Mouse (Mus musculus) fibroblast of lung, adult 2 months (primary cell): ENCODE measurements around the gene Tmem50a.

Source experiments
- DNase-seq: peaks from one replicate; pipeline ENCODE4 v3.0.0-alpha.2; 2011; ENCODE audit warnings: low read depth

The Tmem50a gene

DNA sequence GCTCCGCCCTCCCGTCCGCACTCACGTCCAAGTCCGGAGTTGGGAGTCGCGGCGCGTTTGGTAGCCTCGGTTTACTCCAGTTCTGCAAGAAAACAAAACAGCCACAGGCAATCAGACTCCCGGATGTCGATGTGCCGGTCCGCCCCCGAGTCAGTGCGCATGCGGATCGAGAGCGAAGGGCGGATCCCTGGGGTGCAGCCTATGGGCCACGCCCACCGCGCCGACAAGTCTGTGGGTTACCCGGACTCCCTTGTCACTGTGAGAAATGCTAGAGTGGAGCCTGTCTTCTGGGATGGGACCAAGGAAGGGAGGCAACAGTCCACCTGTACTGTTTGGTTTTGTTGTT lies at the start of gene Tmem50a:
Gene Tmem50a, minus strand, starts transcription at position 161 of the 346 bp plus-strand sequence.
- peak; percentile 76 for DNase-seq

DNA sequence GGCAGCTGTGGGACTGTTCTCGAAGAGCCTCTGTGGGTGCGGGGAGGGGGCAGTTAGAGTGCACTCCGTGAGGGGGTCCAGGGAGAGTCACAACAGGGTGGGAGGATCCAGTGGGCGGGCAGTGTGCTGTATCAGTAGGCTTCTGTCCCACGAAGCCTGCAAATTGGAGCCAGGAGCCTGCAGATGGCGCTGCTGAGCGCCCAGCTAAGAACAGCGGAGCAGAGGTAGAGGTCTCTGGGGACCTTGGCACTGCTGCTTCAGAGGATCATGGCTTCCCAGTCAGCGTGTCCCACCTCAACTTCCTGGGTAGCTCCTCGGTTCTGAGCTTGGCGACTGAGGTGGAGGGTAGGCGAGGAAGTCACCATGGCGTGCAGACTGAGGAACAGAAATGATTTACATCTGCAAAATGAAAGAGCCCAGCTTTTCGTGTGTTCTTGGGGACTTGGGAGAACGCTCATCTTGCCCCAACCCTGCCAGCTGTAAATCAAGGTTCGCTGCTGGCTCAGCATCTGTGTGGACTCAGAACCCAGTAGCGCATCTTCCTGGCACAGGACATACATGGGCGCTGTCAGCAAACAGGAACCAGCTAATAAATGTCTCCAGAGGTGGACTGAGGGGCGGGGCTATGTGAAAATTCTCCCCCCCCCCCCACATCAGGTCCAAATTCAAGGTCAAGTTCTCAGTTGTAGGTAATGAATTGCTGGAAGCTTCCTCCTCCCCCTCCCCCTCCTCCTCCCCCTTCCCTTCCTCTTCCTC lies 48.4 kb upstream of the Tmem50a start:
- DNase-seq = no peak

GRCm38 (mm10) chr4:134956328-134956727 lies 41.5 kb upstream of the Tmem50a start:
- DNase-seq = no peak

- DNase-seq = no peak
Measured at GRCm38 (mm10) chr4:134955845-134956244, 41.0 kb upstream of the Tmem50a start.

DNA sequence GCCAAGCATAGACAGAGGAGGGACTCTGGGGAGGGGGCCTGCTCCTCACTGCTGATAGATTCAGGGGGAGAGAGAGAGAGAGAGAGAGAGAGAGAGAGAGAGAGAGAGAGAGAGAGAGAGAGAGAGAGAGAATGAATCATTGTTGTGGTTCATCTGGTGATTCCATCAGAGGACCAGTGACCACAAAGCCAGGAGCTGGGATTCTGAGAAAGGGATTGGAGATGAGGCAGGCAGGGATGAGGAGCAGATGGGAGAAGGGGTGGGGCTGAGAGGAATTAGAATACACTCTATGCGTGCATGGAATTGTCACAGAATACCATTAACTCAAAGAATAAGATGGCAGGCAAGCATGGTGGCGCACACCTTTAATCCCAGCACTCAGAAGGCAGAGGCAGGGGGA lies 40.4 kb upstream of the Tmem50a start:
- DNase-seq = no peak

- peak; percentile 38 for DNase-seq
Measured at GRCm38 (mm10) chr4:134954461-134954860, 39.6 kb upstream of the Tmem50a start.

DNA sequence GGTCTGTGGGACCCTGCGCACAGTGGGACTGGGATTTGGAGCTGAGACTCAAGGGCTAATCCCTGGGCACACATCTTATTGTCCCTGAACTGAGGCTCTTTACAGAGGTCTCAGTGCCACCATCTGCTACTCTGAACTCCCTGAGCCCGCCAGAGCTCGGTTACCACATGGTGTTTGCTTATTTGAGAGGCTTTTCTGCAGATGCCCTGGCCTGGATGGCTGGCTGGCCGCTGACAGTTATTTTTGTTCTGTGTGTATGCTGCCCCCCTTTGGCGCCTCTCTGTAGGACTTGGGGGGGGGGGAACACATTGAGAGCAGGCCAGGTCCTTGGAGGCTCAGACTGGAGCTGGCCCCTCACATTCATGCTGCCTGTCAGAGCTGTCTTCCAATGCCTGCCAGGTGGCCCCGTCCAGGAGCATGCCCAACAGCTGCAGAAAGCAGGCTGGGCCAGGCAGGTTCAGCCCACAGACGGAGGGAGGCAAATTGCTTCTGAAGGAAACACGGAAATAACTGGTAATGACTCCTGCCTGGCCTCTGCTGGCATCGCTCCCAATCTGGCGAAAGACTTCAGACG lies 35.8 kb upstream of the Tmem50a start:
- DNase-seq = peak; percentile 87

DNA sequence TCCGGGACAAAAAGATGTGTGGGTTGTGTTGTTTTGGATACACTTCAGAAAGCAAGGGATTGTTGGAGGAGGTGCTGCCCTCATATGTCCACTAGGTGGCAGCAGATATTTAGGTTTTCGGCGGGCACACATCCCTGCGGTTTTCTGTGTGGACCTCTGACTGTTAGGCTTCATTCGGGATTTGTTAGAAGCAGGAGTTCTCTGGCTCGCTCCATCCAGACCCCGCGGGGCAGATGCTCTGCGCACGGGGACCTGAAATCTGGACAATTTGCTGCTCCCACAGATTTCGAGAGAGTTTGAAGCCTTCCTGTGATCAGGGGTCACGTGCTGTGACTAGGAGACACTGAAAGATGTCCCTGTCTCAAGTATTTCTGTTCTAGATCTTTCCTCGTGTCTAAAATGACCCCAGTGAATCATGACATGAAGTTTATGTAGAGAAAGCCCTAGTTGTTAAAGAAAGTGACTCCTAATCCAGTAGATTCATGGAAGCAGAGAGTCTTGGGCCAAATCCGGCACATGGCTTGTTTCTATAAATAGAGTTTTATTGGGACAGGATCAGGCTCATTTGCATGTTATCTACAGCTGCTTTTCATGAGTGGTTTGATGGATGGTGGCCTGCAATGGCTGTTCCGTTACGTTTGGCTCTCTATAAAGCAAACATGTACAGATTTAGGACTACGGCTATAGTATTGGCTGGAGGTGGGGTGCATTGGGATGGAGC lies 31.4 kb upstream of the Tmem50a start:
- no peak for DNase-seq

- no peak for DNase-seq
Measured at GRCm38 (mm10) chr4:134943758-134944538, 29.1 kb upstream of the Tmem50a start.

DNA sequence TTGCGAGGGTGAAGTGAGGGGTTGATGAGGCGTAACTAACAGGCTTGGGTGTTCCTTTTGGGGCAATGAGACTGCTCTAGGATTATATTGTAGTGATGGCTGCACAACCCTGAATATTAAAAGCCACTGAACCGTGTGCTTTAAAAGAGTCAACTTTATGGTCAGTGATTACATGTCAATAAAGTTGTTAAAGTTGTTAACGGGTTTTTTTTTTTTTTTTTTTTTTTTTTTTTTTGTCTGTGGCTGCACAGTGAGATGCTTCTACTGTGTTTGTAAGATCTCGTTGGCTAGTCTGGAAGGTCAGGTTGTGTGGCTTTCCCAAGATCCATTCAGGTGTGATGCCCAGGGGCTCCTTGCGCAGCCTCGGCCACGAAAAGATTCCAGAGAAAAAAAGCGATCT lies 25.1 kb upstream of the Tmem50a start:
- DNase-seq = no peak

DNA sequence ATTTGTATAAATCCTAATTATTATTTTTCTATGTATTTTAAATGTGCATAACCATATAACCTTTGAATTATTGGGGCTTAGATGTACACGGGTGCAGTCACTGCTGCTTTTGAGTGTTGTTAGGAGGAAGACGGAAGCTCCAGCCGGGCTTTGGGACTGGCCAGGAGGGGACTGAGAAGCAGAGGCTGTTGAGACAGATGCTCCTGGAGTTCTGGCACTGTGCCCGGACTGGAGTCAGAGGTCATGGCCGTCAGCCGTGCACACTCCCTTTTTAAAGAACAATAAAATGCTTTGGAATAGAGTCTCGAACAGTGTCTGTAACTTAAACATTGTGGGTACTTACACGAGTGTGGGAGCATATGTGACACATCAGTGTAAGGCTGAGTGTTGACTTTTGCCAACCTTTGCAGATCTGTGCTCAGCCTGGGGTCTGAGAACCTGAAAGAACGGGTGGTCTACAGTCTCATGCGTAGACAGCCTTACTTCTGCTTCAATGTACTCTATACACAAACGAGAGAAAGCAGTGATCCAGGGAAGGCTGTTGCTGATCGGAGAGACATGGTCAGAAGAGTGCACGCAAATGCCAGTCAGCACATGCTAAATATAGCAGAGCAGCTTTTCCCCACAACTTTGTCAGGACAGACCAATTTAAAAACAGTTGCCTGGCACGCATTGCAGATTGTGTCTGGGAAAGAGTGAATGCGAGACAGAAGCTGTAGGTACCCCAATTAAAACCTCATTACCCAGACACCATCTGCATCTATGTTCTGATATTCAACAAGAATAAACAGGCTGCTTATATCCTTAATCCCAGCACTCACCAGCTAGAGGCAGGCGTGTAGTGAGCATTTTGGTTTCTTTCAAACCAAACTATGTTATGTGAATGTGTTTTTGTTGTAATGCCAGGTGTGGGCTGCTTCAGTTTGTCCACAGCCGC lies 22.7 kb upstream of the Tmem50a start:
- DNase-seq = no peak

- peak; percentile 86 for DNase-seq
Measured at GRCm38 (mm10) chr4:134930684-134931481, 16.1 kb upstream of the Tmem50a start, which contains the start of gene Syf2. Gene Syf2 (plus strand): TSS chr4:134930898.

DNA sequence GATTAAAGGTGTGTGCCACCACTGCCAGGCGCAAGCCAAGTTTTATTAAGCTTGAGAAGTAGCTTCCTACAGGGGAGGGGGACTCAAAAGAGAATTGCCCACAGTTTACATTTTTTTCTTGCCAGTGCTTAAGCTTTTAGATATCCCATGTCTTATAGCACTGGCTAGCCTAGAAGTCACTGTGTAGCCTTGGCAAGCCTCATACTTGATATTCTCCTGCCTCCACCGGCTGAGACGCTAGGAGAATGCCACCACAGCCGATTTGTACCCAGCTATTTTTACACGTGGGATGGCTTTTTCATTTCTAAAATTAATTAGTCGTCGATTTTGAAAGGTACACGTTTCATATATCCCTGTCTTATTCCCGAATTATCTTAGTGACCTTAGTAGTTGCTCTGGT lies 15.4 kb upstream of the Tmem50a start:
- DNase-seq = no peak

DNA sequence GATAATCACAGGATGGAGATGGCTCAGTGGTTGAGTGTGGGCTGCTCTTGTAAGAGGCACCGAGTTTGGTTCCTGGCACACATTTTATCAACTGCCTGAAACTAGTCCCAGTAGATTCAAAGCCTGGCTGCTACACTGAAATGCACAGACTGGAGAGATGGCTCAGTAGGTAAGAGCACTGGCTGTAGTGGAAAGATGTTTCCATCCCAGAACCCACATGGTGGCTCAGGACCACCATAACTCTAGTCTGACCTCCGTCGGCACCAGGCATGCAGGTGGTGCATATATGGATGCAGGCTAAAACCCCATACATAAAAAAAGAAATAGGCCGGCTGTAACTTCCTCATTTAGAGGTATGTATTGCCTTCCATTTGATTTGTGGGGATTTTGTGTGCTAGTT lies 14.7 kb upstream of the Tmem50a start:
- DNase-seq = no peak

DNA sequence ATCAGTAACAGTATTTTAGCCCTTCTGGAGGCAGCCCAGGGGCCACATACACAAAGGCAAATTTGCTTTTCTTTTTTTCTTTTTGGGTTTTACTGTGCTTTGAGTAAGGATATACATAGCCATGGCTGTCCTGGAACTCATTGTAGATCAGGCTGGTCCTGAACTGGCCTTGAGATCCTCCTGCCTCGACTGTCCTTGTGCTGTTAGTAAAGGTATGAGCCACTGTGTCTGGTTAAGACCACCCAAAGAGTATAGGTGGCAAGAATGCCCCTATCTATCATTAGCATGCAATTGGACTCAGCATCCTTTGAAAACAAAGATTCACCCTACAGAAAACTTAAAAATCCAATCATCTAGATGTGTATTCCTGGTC lies 13.6 kb upstream of the Tmem50a start:
- DNase-seq = no peak

DNA sequence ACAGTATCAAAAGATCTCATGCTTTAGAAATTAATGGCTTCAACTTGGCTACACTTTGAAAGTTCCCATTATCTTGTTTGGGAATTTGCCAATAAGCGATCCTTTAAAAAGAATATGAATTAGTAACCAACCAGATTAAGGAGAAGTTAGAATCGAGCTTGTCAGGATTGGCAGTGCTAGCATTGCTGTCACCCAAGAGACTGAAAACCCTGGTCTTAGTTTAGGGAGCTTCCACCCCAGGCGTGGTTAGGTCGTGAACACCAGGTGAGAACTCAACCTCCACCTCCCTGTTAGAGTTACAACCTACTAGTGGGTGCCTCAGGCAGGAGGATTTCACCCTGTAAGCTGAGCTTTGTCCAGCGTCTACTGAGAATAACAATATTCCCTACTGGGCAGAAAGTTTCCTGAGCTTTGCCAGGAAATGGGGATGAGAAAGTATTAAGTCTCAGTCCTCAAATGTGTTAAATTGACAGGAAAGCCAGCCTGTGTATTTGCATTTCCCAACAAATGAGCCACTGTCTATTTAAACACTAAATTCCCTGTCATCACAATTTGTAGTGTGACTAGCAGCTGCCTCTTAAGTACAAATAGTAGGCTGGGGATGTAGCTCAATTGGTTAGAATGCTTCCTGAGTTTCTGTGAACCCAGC lies 13.1 kb upstream of the Tmem50a start:
- DNase-seq = no peak

DNA sequence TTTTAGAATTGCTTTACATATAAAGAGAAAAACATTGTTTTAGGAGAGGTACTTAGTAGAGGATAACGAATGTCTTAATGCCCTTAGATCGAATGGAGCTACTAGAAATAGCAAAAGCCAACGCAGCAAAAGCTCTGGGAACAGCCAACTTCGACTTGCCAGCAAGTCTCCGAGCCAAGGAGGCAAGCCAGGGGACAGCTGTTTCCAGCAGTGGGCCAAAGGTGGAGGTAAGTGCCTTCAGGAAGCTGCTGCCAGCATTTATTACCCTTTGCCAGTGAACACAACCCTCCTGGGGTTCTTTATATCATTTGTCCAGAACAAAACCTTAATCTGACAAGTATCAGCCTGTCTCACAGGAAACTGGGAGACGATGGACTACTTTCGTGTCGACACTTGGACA lies 10.4 kb upstream of the Tmem50a start:
- DNase-seq = no peak

- DNase-seq = peak; percentile 76
Measured at GRCm38 (mm10) chr4:134924019-134924741, 9.4 kb upstream of the Tmem50a start.

DNA sequence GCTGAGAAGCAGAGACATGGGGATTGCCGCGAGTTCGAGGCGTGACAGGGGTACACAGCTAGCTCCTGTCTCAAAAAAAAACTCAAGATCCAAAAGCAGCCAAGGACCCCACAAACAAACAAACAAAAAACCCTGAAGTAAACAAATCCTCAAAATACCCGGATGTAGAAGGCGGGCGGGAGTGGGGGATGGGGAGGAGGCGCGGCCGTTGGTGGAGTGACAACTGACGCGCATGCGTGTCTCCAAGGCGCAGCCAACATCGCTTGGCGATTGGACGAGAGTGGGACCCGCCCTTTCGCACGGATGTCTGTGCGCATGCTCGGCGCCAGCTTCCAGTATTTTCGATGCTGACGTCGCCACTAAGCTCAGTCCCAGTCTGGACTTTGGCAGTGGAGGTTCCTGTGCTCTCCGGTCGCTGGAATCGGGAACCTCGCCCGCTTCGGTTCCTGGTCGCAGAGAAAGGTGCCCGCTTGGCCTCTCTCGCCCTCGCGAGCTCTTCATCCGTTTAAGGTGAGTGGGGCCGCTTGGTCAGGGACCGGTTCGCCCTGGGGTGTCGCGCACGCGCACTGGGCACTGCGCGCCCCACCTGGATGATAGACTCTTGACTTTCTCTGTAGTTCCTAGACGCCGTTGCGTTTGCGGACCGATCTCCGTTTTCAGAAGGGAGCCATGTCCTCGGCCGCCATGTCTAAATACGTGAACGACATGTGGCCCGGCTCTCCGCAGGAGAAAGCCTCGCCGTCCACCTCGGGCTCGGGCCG lies 8.6 kb upstream of the Tmem50a start, which contains the start of gene Rsrp1:
Gene Rsrp1, plus strand, starts transcription at position 335 of the 761 bp plus-strand sequence.
- peak; percentile 98 for DNase-seq
